Mouse (Mus musculus) right cerebral cortex, postnatal 10 days (tissue): Measurements from ENCODE around the gene Zfp324.

Experiments
- DNase-seq, 2 experiments: peaks; one replicate each; pipeline ENCODE4 v3.0.0; 2021; ENCODE audit warnings: low spot score in 2 of 2

The Zfp324 gene

GRCm38 (mm10) chr7:12966104-12966845 lies 637 bp downstream of the Zfp324 start:
- DNase-seq: peak; percentile 67 to 68

DNA sequence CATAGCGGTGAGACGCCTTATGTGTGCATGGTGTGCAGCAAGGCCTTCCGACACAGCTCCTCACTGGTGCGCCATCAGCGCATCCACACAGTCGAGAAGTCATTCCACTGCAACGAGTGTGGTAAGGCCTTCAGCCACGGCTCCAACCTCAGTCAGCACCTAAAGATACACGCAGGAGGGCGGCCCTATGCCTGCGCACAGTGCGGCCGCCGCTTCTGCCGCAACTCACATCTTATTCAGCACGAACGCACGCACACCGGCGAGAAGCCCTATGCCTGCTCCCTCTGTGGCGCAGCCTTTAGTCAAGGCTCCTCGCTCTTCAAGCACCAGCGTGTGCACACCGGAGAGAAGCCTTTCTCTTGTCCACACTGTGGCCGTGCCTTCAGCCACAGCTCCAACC lies 5.3 kb downstream of the Zfp324 start:
- DNase-seq: no peak

GRCm38 (mm10) chr7:12977682-12978389 lies 12.2 kb downstream of the Zfp324 start, which contains the start of gene Zfp446:
Zfp446 (plus strand) TSS chr7:12977848.
- DNase-seq: peak; percentile 99 to 100

- no peak for DNase-seq
Measured at GRCm38 (mm10) chr7:12978931-12979722, 13.5 kb downstream of the Zfp324 start.

GRCm38 (mm10) chr7:12979776-12980175 lies 14.1 kb downstream of the Zfp324 start:
- DNase-seq: no peak

DNA sequence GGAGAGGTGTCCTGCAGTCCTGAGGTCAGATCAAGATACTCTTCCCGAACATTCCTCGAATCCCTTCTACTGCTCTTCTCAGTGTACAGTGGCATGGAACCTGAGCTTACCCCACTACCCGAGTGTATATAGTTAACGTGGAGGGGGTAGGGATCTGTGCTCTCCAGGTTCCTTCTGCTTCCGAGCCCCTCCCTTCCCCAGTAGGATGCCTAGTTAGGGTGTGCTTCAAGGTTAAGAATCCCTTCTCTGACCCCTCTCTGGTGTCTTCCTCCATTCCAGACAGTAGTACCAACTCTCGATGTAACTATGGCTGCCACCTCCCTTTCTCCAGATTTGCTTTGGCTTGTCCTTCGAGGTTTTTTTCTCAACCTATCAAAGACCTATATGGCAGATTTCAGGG lies 14.7 kb downstream of the Zfp324 start:
- DNase-seq: no peak

DNA sequence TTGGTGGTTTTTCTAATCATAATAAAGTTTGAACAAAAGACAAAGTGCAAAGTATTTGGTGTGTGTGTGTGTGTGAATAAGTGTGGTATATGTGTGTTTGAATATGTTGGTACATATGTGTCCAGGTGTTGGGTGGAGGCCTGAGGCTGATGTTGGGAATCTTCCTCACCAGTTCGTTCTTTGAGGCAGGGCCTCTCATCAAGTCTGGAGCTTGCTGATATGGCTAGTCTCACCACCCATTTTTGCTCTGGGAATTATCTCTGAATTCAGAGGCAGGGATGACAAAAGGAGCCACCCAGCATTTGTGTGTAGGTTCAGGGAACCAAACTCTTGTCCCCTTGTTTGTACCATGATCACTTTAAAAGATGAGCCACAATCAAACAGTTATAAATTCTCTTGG lies 20.1 kb downstream of the Zfp324 start:
- no peak for DNase-seq

DNA sequence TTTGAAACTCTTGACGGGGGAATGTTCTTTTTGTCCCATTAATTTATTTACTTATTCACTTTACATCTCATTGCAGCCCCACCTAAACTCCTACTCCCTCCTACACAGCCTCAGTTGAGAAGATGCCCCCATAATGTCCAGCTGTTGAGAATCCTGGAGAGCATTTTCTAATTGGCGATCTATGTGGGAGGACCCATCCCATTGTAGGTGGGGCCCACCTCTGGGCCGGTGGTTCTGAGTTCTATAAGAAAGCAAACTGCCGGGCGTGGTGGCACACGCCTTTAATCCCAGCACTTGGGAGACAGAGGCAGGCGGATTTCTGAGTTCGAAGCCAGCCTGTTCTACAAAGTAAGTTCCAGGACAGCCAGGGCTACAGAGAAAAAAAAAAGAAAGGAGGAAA lies 21.3 kb downstream of the Zfp324 start:
- no peak for DNase-seq

GRCm38 (mm10) chr7:12987409-12988189 lies 22.0 kb downstream of the Zfp324 start:
- DNase-seq: no peak

DNA sequence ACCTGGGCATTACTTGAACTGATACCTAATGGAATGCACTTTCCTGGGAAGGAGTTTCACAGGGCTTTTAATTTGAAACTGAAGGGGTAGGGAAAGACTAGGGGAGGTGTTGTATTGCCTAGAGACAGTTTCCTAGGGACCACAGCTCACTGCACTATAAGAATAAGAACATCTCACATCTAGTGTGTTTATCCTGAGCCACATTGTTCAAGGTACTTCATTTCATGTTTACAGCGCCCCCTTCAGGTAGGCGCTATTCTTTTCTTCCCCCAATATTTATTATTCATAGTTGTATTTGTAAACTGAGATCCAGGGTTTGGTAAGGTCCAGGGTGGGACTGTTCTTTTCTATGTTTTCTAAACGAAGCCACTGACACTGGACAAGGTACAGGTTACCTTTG lies 26.6 kb downstream of the Zfp324 start:
- no peak for DNase-seq

GRCm38 (mm10) chr7:12993148-12993547 lies 27.5 kb downstream of the Zfp324 start:
- DNase-seq: no peak

GRCm38 (mm10) chr7:12995862-12996261 lies 30.2 kb downstream of the Zfp324 start:
- no peak for DNase-seq

DNA sequence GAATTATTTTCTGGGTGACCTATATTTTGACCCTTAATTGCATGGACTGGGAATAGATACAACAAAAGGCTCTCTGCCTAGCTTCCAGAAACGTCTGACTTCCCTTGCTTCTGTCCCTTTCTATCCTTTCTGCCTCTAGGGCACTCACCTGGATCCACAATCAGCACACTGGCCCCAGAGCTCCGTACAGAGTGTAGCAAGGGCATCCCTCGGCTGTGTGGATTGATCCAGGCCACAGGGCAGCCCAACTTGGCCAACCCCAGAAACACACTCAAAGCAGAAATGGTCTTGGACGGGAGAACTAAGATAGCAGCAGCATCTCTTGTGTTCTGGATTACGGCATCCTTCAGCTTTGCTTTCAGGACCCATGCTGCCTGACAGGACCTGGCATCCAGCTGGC lies 31.6 kb downstream of the Zfp324 start:
- no peak for DNase-seq

GRCm38 (mm10) chr7:12998053-12998452 lies 32.4 kb downstream of the Zfp324 start, which contains the start of gene Slc27a5:
Slc27a5 (minus strand) TSS chr7:12998192.
- DNase-seq: no peak

GRCm38 (mm10) chr7:12998851-12999250 lies 33.2 kb downstream of the Zfp324 start, which contains the start of gene Trim28:
Trim28 (plus strand) TSS chr7:12999114.
- DNase-seq: no peak

- DNase-seq: no peak
Measured at GRCm38 (mm10) chr7:13001584-13001983, 35.9 kb downstream of the Zfp324 start.

DNA sequence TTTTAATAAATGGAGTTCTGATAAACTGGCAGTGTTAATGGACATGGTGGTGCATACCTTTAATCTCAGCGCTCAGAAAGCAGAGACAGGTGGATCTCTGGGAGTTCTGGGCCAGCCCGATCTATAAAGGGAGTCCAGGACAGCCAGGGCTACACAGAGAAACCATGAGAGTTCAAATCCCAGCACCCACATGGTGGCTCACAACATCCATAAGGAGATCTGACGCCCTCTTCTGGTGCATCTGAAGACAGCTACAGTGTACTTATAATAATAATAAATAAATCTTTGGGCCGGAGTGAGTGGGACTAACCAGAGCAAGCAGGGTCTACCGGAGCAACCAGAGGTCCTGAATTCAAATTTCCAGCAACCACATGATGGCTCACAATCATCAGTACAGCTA lies 37.7 kb downstream of the Zfp324 start:
- DNase-seq: no peak

GRCm38 (mm10) chr7:13006011-13006410 lies 40.4 kb downstream of the Zfp324 start:
- DNase-seq: peak in 1 of 2 experiments; percentile 35

DNA sequence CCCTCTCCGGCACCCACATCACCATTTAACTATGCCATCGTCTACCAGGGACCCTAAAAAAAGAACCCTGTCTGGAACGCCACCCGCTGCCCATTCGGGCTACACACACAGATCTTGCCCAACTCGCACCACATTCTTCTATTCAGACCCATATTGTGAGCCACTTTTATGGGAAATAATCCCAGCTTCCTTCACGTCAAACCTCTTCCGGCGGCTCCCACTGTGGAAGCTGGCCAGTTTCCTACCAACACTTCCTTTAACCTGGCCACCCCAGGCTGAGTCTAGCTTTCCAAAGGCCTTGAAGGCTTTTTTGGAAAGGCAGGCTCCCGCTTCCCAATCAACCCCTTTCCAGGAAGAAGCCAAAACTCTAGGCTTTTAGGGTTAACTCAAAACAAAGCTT lies 40.9 kb downstream of the Zfp324 start:
- no peak for DNase-seq

GRCm38 (mm10) chr7:13007341-13008092 lies 41.9 kb downstream of the Zfp324 start:
- peak in 1 of 2 experiments; percentile 31 for DNase-seq
